Mouse (Mus musculus) layer of hippocampus, adult 11-12 months (tissue): ENCODE results near the gene Camk1.
A peak's percentile ranks its signal among the peaks of the same experiment; 100 is the strongest.

Experiments
- DNase-seq: peaks from one replicate; pipeline ENCODE4 v3.0.0; 2022; ENCODE audit warnings: low spot score

Camk1 gene

GRCm38 (mm10) chr6:113343177-113344092 is at the start of gene Camk1:
TSS of gene Camk1 (minus strand) at chr6:113343984.
- DNase-seq, result peak; percentile 78

DNA sequence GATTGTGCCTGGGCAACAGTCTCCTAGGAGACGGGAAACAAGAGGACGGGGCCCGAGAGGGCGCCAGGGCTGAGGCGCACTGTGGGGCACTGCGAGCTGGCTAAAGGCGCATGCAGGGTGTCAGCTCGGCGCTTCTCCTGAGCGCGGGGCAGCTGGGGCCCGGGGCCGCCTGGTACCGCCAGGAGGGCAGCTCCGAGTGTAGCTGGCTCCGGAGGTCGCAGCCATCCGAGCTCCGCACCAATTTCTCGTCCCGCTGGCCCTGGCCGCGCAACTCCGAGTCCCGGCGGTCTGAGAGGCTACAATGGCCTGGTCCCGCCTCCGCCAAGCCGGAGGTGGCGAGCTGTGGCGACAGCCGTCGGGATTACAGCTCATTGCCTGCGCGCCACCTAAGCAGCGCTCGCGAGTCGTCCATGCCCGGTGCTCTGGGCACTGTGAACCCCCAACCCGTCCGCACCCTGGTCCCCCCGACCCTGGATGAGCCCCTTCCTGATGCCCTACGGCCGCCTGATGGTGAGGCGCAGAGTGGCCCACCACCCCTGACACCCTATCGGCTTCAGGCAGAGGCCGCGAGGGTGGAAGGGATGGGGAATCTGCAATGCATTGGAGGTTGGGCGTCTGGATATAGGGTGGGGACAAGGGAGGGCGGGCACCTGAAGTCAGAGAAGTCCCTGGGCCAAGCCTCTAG is 48.7 kb upstream of the Camk1 start:
- DNase-seq, result peak; percentile 53

DNA sequence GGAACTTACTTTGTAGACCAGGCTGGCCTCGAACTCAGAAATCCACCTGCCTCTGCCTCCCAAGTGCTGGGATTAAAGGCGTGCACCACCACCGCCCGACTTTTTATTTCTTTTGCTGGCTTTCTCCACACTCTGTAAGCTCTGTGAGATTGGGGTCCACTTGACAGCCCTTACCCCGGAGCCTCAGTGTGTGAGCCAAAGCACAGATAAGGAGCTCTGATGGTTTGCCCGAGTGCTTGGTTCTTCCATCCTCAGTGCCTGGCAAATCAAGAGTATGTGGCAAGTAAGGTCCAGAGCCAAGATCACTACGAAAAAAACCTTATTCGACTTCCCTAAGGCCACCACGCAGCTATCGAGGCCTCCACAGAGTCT is 48.2 kb upstream of the Camk1 start:
- DNase-seq, result no peak

- no peak for DNase-seq
Observed at GRCm38 (mm10) chr6:113390715-113391114, 46.9 kb upstream of the Camk1 start.

- no peak for DNase-seq
Observed at GRCm38 (mm10) chr6:113388960-113389359, 45.2 kb upstream of the Camk1 start, which contains the start of gene Ttll3. TSS of gene Ttll3 (plus strand) at chr6:113389260.

DNA sequence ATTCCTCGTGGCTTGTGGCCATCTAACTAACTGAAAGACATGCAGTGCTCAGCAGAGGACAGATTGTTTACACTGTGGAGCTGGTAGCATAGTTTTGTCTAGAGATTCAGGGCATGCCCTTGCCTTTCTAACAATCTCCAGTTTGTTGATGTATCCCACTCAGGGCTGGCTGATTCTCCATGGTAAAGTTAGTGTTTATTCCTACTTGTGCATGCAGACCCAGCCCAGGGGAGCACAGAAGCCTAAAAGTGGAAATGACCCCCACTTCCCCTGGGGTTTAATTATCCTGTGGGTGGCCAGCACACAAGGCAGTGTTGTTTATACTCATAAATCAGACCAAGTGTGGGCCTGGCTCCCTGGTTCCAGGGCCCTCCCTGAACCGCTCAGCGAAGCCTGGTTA is 42.2 kb upstream of the Camk1 start:
- no peak for DNase-seq

GRCm38 (mm10) chr6:113385160-113385714 is 41.5 kb upstream of the Camk1 start:
- DNase-seq, result no peak

DNA sequence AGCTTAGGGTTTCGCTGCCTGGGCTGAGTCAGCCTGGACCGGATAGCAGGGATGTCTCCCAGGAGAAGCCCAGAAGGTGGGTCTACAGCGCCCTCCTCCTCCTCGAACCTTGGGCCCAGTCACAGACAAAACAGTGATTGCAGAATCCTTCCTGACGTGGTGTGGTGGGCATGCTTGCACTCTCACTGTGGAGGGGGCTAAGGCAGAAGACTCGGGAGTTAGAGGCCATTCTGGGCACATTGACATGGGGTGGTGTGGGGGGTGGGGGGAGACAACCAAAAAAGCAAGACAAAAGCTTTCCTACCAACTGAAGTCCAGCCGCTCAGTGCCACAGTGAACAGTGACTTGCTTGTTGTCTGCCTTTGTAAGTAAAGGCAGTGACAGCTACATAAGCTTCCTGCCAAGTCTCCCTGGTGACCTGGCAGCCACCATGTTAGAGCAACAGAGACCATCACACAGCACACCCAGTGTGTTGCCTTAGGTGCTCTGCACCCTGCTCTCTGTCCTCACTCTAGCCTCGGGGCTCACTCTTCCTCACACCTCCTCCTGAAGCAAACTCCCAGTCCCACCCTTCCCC is 40.7 kb upstream of the Camk1 start:
- peak; percentile 42 for DNase-seq

DNA sequence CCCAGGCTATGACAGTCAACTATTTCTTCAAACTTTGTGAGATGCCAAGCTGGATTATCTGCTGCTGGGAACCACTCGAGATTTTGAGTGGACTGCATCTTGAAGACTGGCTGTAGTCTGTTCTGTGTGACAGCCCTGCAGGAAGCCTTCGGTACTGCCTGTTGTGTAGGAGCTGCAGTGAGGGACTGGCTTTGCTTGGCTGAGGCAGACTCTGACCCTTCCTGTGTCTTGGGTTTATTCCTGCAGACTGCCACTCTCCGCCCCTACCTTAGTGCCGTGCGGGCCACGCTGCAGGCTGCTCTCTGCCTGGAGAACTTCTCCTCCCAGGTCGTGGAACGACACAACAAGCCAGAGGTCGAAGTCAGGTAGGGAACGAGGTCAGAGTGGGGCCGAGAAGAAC is 36.7 kb upstream of the Camk1 start:
- DNase-seq, result no peak

DNA sequence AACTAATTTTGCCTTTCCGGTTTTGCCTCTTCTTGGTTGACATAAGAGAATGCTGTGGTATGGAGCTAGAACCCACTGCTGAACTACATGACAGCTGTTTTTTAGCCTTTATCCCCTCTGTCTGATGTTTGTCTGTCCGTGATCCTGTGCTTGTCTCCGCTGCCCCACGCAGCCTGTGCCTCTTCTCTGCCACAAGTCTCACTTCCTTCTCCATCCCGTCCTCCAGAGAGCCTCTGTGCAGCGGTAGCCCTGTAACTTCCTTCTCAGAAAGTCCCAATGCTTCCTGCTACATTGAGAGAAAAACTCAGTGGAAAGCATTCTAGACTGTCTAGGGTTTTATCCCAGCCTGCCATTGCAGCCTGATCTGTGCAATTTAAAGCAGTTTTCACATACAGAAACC is 35.5 kb upstream of the Camk1 start:
- DNase-seq, result no peak

DNA sequence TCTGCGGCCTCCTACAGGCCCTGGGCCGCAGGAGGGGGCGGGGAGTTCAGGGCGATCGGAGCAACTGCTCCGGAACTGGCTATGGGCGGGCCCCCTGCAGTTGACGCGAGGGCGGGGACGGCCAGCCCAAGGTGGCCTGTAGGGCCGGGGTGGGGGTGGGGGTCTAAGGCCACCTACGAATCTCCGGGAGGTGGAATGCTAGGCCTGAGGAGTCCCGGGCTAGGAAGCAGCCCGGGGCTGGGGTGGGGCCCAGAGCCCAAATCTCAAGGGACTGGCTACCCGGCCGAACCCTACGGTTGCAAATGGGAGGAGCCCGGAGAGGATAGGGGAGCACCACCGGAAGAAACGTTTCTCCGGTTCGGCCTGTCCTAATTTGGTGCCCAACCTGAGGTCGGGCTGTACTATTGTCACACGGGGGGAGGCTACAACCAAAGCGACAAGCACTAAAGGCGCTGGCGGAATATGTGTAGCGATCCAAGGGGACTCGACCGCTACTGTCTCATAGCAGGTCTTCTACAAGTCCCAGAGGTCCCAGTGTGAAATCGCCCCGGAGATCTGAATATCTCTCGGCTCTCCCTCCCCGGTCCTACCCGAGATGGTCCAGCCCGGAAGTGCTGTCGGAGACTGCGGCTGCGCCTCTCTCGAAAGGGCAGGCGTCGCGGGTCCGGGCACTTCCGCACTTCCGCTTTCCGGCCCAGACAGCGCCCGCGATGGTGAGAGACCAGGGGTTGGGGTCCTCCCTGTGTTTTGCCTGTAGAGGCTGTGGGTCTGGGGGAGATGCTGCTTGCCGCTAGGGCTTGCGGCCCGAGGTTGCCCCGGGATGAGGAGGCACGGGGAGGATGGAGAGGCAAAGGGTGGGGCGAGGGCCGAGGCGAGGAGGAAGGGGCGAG is 34.0 kb upstream of the Camk1 start, which contains the start of the genes Tada3 and Arpc4:
Gene Tada3, minus strand, starts transcription at position 388 of the 890 bp plus-strand sequence.
Gene Arpc4, plus strand, starts transcription at position 620 of the 890 bp plus-strand sequence.
- DNase-seq, result peak; percentile 90

DNA sequence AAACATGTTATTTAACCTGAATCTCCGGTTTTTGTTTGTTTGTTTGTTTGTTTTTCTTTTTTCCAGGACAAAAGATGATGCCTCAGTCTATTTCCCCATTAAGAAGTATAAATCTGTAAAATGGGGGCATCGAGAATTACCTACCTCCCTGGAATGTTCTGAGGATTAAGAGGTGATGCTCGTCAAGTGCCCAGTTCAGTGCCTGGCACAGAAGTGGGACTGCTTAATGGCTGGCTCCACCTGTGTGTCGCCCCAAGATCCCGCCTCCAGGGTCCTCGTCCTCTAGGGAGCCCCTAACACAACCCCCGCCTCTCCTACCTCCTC is 33.4 kb upstream of the Camk1 start:
- DNase-seq, result no peak

DNA sequence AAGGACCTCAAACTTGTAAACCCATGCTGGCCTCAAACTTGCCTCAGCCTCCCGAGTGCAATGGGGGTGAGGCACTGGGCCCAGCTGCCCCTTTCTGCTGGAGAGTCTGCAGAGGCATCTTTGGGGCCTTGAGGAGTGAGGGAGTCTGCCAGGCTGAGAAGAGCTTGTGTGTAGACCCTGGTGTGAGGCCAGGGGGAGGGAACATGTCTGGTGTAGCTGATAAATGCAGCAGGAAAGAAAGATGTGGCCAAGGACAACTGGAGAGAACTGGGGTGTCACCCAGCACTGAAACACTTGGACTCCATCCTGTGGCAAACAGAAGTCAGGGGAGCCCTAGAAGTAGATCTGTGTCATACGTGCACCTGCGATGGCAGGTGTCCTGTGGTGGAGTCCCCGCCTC is 29.7 kb upstream of the Camk1 start:
- DNase-seq, result no peak

DNA sequence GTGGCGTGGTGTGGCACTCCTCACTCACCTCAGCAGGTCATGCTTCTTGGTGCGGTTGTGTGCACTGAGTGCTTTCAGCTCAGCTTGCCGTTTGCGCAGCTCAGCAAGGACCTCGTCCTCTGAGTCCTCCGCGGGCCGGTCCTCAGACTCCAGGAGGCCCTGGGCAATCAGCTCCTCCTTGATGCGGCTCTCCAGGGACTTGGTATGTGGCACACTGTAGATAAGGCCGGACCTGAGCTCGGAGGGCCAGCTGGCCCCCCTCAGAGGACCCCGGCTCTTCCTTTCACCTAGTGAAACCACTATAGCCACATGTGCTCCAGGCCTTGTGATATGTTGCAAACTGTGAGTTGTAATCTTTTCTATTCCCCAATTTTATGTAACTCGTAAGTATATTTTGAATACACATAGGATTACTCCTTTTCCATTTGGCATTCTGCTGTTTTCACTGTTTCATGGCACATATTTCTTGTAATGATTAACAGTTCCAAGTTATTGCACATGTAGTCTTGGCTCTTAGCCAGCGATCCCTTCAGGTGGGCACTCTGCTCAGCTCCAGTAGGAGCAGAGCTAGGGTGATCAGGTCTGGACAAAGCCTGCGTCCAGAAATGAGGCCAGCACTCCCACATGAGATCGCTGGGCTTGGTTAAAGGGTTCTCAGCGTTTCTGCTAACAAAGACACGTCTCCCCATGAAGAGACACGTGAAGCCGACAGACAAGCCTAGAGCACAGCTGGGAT is 26.6 kb upstream of the Camk1 start:
- DNase-seq, result no peak

GRCm38 (mm10) chr6:113368577-113368976 is 24.8 kb upstream of the Camk1 start:
- DNase-seq, result no peak

GRCm38 (mm10) chr6:113368124-113368523 is 24.3 kb upstream of the Camk1 start:
- DNase-seq, result no peak

GRCm38 (mm10) chr6:113367574-113367973 is 23.8 kb upstream of the Camk1 start:
- no peak for DNase-seq

DNA sequence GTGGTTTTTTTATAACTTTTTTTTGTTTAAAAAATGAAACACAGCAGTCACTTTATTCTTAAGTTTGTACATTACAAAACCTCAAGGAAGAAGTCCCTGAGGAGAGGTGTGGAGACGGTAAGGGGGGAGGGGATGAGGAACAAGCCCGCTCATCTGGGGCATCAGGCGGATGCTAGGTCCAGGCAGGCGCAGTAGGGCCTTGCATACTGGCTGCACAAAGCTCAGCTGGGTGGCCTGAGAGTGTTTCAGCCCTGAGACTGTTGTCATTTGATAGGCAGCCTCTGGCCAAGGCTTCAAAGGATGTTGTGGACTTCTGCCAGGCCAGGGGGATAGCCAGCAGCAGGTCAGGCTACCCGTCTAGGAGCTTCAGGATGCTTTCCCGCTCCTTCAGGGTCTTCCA is 22.9 kb upstream of the Camk1 start:
- no peak for DNase-seq

GRCm38 (mm10) chr6:113364518-113365135 is 20.8 kb upstream of the Camk1 start:
- DNase-seq, result no peak

GRCm38 (mm10) chr6:113362241-113362640 is 18.5 kb upstream of the Camk1 start:
- DNase-seq, result no peak
